Mouse (Mus musculus) liver, embryonic 11.5 days (tissue): ENCODE results near the gene Perm1. TPM values are rescaled to one million over a fixed set of nuclear protein-coding genes. Genes with fewer than 3 reads are reported as not detected.
A peak's percentile ranks its signal among the peaks of the same experiment; 100 is the strongest.

Experiments
- ATAC-seq: fragments of 200-750 bp; cut with Nextera tagmentation; replicated peaks from 2 replicates; pipeline ENCODE4 v1.8.0; 2017; ENCODE audit warnings: moderate number of reproducible peaks, mild to moderate bottlenecking, moderate TSS enrichment, moderate library complexity; ENCODE audit not compliant: low FRiP score
- DNase-seq: peaks from one replicate; pipeline ENCODE4 v3.0.0-alpha.2; 2017; ENCODE audit warnings: low spot score
- H3K27ac ChIP-seq: fragments of 300-500 bp; sonication (generic); 2 replicates; pipeline ENCODE4 v1.5.1; 2014; ENCODE audit warnings: mild to moderate bottlenecking, low read depth, low read length, control low read depth
- H3K27me3 ChIP-seq: fragments of 300-500 bp; sonication (generic); replicated peaks from 2 replicates; pipeline ENCODE4 v1.6.1; 2014; ENCODE audit warnings: low read length, mixed read lengths; ENCODE audit not compliant: control insufficient read depth, insufficient read depth
- H3K36me3 ChIP-seq: fragments of 300-500 bp; sonication (generic); 2 replicates; pipeline ENCODE4 v1.6.1; 2014; ENCODE audit warnings: mild to moderate bottlenecking, low read length, moderate library complexity, mixed read lengths; ENCODE audit not compliant: control insufficient read depth, insufficient read depth
- H3K4me1 ChIP-seq: fragments of 300-500 bp; sonication (generic); replicated peaks from 2 replicates; pipeline ENCODE4 v1.6.1; 2014; ENCODE audit warnings: low read length, mixed read lengths; ENCODE audit not compliant: control insufficient read depth, insufficient read depth
- H3K4me2 ChIP-seq: fragments of 300-500 bp; sonication (generic); 2 replicates; pipeline ENCODE4 v1.6.1; 2014; ENCODE audit warnings: mild to moderate bottlenecking, control low read depth, moderate library complexity
- H3K4me3 ChIP-seq: fragments of 300-500 bp; sonication (generic); 2 replicates; pipeline ENCODE4 v1.5.1; 2014; ENCODE audit warnings: low read depth, low read length, control low read depth
- H3K9ac ChIP-seq: fragments of 300-500 bp; sonication (generic); 2 replicates; pipeline ENCODE4 v1.6.1; 2014; ENCODE audit warnings: low read depth, low read length, control low read depth
- H3K9me3 ChIP-seq: fragments of 300-500 bp; sonication (generic); 2 replicates; pipeline ENCODE4 v1.6.1; 2016; ENCODE audit warnings: low read length, inconsistent platforms, mixed read lengths; ENCODE audit not compliant: control insufficient read depth
- WGBS: fragments of 180-500 bp; shearing (Covaris S2); extraction: QIAGEN DNeasy Blood & Tissue Kit; methylation state at CpG from one replicate; pipeline ENCODE4 v1.1.7; 2014; 5-methylcytosine and 5-hydroxymethylcytosine counted together
- polyA plus RNA-seq: library from polyadenylated mRNA; unstranded; fragments of >200 nt; fragmentation: Nextera tagmentation; extraction: Ambion mirVana; gene quantifications from 2 replicates; pipeline ENCODE4 v1.2.1, GENCODE M21; 2014

Perm1 gene
- polyA plus RNA-seq, 1 experiment from 2014 or later = 0.25 TPM

DNA sequence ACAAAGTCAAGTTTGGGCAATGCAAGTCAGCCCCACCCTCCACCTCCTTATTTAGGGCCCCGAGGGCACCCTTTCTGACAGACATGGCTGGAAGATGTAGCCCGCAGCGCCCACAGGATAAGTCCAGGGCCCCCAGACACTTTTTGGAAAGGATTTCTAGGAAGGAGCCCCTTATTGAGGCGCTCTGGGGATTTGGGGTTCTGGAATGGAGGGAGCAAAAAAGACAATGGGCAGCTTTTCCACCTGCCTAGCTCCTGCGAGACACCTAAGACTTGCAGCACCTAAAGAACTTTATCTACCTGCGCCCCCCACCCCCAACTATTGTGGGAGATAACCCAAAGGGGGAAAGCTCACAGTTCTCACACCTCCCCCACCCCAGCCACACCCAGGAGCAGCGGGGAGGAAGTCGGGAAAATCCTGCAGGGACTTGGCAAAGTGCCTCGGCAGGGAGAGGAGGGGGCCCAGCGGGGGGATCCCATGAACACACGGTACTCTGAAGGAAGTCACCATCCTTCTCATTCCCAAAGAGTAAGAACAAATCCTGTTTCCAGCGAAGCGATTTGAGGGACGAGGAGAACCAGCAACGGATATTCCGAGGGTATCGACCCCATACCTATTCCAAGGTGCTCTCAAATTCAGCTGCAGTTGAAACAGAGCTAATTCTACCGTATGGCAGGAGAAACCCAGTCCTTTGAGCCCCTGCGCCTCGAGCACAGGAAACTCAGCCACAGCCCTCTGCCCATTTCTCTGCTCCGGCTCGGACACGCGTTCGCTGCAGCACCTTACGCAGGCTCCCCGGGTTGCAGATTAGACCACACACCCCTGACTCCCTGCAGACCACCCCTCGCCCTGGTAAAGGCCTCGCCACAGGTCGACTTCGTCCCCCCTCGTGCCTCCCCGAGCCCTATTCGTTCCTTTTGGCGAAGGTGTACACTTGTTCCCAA is 19.5 kb upstream of the Perm1 start:
- Histone ChIP-seq H3K4me1 (peaks cover 36% of the 10 kb centered on the region), H3K27me3 (peaks cover 8% of the 10 kb centered on the region), H3K27ac (peak overlapping the region; percentile 56), H3K4me2 (peak overlapping the region; percentile 99), H3K4me3 (peak overlapping the region; percentile 88), H3K36me3 (no peaks in the 10 kb centered on the region; the same call in 1 of the 2 replicates), H3K9ac (peak overlapping the region; percentile 82), H3K9me3 (no peaks in the 10 kb centered on the region)
- WGBS = 8% methylated on average over 35 of the region's 35 CpGs
- no peak for ATAC-seq
- DNase-seq = peak; percentile 70

DNA sequence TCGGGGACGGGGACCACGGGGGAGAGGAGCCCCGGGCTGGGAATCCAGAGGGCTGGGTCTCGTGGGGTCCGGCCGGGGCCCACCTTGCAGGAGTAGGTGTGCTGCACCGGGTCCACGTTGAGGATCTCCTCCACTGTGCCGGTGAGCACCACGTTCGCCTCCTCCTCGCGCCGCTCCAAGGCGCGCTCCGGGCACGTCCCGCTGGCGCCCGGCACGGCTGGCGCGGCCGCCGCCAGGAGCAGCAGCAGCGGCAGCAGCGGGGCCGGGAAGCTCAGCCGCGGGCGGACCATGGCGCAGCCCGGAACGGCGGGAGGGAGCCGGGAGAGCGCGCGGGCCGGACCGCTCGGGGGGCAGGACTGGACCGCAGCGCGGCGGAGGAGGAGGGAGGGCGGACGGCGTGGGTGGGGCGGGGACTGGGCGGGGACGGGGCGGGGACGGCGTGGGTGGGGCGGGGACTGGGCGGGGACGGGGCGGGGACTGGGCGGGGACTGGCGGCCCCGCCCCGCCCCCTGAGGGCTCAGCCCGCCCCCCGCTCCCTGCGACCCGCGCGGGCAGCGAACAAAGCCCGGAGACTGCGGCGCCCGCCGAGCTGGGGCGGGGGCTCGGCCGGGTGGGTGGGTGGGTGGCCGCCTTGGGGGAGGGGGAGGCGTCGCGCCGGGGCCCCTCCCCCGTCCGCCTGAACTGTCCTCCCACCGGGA is 18.4 kb upstream of the Perm1 start, which contains the start of gene Agrn:
TSS of gene Agrn (minus strand) at position 358 of the 698 bp plus-strand sequence.
- peak; percentile 79 for DNase-seq
- H3K27me3 ChIP-seq = peaks cover 8% of the 10 kb centered on the region
- peak within 1 kb of the TSS; percentile 99 for H3K4me2 ChIP-seq
- under 1% methylated on average over 39 of the region's 88 CpGs for WGBS
- peak within 1 kb of the TSS; percentile 82 for H3K9ac ChIP-seq
- peak within 1 kb of the TSS; percentile 93 for H3K27ac ChIP-seq
- H3K9me3 ChIP-seq = no peaks in the 10 kb centered on the region
- peak; percentile 77 for ATAC-seq
- H3K4me3 ChIP-seq = peak within 1 kb of the TSS; percentile 88
- peaks cover 38% of the 10 kb centered on the region for H3K4me1 ChIP-seq
- no peaks in the 10 kb centered on the region for H3K36me3 ChIP-seq

DNA sequence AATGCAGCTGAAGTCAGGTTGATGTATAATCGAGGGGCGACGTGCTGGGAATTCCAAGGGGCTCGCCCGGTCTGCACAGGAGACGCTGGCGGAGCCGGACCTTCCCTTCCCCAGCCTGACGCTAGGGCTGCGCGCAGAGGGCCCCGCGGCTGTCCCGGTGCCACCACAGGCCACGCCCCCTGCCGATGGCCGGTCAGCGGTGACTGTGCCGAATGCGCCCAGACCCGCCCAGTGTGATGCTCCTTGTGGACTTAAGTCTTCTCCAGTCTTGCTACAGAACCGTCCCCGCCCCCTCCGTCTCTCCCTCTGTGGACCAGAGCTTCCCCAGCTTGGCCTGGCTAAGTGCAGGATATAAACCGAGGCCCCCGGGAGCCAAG is 17.9 kb upstream of the Perm1 start:
- H3K27ac ChIP-seq = peak overlapping the region; percentile 93
- peaks cover 11% of the 10 kb centered on the region for H3K27me3 ChIP-seq
- ATAC-seq (peak; percentile 82), DNase-seq (peak; percentile 87)
- H3K4me3 ChIP-seq = peak overlapping the region; percentile 88
- no peaks in the 10 kb centered on the region for H3K36me3 ChIP-seq
- peak overlapping the region; percentile 92 for H3K4me2 ChIP-seq
- no peaks in the 10 kb centered on the region for H3K9me3 ChIP-seq
- H3K9ac ChIP-seq = peak overlapping the region; percentile 63
- peaks cover 38% of the 10 kb centered on the region for H3K4me1 ChIP-seq
- WGBS = under 1% methylated on average over 26 of the region's 26 CpGs

DNA sequence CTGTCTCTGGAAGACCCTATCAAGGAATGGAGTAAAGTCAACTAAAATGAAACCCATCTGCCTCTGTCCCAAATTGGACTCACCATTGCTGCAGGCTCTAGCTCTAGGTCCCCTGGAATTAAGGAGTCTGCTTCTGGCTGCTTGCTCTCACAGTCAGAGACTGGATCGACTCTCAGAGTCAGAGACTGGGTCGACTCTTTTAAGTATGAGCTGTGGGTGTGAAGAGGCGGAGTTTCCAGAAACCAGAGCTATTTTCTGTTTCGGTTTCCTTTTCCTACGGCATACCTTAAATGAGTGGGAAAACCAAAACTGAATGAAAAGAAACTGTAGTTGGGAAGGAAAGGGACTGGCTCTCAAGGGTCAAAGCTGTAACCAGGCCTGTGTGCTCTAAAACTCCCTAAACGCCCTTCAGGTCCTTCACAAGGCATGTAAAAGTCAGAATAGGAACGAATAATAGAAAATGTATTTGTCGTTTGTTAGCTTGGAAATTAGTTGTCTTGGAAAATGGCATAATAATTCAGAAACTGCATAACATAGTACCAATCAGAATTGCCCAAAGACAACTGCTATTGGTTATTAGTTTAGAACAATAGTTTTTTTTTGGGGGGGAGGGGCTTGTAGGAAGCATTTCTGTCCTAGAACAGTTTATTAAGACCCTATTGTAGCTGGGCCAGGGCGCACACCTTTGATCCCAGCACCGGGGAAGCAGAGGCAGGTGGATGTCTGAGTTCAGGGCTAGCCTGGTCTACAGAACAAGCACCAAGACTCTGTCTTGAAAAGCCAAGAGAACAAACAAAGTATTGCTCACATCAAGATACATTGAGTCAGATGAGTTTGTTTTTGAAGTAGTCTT is 14.8 kb upstream of the Perm1 start, which contains the start of gene Isg15:
TSS of gene Isg15 (minus strand) at position 196 of the 853 bp plus-strand sequence.
- 0 out of 2 replicates have a peak within 1 kb of the TSS, but pooled peaks have one; percentile 6 for H3K9ac ChIP-seq

DNA sequence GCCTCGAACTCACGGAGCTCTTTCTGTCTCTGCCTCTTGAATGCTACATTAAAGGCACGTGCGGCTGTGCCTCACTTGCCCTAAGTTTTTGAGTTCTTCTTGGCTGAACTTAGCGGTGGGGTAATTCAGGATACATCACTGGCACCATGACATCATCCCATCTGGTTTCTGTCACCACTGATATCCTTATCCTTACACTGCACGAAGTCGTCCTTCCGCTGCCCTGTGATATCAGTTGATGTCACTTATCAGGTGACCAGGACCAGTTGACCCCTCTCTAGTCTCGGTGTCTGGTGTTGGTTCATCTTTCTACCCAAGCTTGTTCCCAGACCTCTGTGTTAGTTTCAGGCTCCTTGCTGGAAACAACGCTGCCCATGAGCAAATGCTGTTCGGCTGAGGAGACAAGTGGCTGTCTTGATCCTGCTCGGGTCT is 13.2 kb upstream of the Perm1 start:
- Histone ChIP-seq H3K4me1 (peaks cover 10% of the 10 kb centered on the region), H3K4me3 (peak overlapping the region; percentile 56), H3K27ac (peak overlapping the region; percentile 67), H3K4me2 (peak overlapping the region; percentile 85), H3K36me3 (no peaks in the 10 kb centered on the region), H3K9ac (peak overlapping the region; percentile 53), H3K27me3 (peaks cover 26% of the 10 kb centered on the region), H3K9me3 (no peaks in the 10 kb centered on the region)
- ATAC-seq (peak; percentile 78), DNase-seq (no peak)
- 19% methylated on average over 12 of the region's 12 CpGs for WGBS

More for the DNA sequence above, 14.8 kb upstream of the Perm1 start, which contains the start of gene Isg15:
- peak within 1 kb of the TSS; percentile 27 for H3K4me2 ChIP-seq
- no peak for DNase-seq
- H3K27me3 ChIP-seq = peaks cover 31% of the 10 kb centered on the region
- no peaks in the 10 kb centered on the region for H3K36me3 ChIP-seq
- ATAC-seq = no peak
- peaks cover 19% of the 10 kb centered on the region for H3K4me1 ChIP-seq
- H3K27ac ChIP-seq = no peak within 1 kb of the TSS
- no peak within 1 kb of the TSS for H3K4me3 ChIP-seq
- 49% methylated on average over 10 of the region's 10 CpGs for WGBS
- H3K9me3 ChIP-seq = no peaks in the 10 kb centered on the region

DNA sequence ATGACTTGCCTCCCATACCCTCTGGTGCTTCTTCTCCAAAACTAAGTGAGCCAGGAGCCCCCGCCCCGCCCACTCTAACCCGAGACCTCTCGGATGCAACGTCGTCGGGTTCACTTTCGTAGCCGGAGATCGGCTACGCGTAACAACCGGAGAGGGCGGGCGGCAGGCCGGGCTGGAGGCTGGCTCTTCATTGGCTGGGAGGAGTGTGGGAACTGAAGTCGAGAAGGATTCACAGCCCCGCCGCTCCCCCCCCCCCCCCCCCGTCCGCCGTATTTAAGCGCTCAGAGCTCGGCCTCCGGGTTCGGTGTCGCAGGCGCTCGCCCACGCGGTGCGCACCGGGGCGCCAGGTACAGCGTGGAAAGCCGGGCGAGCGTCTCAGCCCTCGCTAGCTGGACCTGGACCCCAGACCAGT is 12.7 kb upstream of the Perm1 start, which contains the start of gene AW011738:
TSS of gene AW011738 (plus strand) at position 304 of the 412 bp plus-strand sequence.
- peak; percentile 69 for ATAC-seq
- Histone ChIP-seq H3K36me3 (no peaks in the 10 kb centered on the region), H3K27ac (peak within 1 kb of the TSS; percentile 67), H3K27me3 (peaks cover 26% of the 10 kb centered on the region), H3K4me2 (peak within 1 kb of the TSS; percentile 85), H3K4me3 (peak within 1 kb of the TSS; percentile 56), H3K9me3 (no peaks in the 10 kb centered on the region), H3K4me1 (peaks cover 10% of the 10 kb centered on the region), H3K9ac (peak within 1 kb of the TSS; percentile 53)
- WGBS = under 1% methylated on average over 34 of the region's 39 CpGs
- DNase-seq = peak; percentile 81

DNA sequence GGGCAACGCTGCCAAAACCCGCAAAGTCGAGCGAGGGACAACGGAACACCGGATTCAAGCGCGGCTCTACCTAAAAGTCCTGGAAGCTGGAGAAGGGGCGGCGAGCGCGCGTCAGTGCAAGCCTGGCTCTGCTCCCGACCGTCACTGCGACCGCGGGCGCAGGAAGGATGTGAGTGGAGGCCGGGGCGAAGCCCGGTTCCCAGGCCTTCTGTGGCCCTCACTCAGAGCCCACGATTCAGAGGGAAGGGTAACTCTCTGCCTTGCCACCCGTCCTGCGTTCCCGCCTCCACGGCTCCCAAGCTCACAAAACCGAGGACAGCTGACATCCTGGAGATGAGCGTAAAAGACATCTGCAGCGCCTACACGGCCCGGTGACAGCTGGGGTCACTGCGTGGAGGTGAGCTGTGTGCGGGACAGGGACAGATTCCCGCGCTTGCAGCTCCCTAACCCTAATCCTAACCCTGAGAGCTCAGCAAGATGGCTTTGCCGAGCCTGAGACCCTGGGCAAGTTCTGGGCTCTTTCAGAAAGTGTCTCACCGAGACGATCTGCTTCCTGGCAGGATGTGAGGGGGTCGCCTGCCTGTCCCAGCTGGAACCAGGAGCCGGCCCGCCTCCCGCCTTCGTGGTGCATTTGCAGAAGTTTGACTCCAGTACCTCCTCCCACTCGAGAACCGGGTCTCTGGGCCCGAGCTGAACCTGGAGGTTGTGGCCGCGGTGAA is 12.1 kb upstream of the Perm1 start:
- DNase-seq = peak; percentile 71
- Histone ChIP-seq H3K4me2 (peak overlapping the region; percentile 85), H3K36me3 (no peaks in the 10 kb centered on the region), H3K4me3 (peak overlapping the region; percentile 56), H3K27ac (no peak overlapping the region), H3K4me1 (peaks cover 10% of the 10 kb centered on the region), H3K27me3 (peaks cover 26% of the 10 kb centered on the region), H3K9me3 (no peaks in the 10 kb centered on the region), H3K9ac (peak overlapping the region; percentile 53)
- peak; percentile 20 for ATAC-seq
- WGBS = under 1% methylated on average over 49 of the region's 49 CpGs
